Mouse (Mus musculus) cortical plate, adult 2 months (tissue): ENCODE data around the gene Ubtf. TPM values are rescaled to one million over a fixed set of nuclear protein-coding genes. Genes with fewer than 3 reads are reported as not detected.

ENCODE experiments used
- H3K27ac ChIP-seq: fragments of 200-500 bp; 2 replicates; pipeline ENCODE4 v1.5.1; 2012; ENCODE audit warnings: low read length, control low read depth, inconsistent platforms; ENCODE audit not compliant: insufficient read depth
- H3K4me1 ChIP-seq: fragments of 200-500 bp; 2 replicates; pipeline ENCODE4 v1.6.1; 2011; ENCODE audit warnings: low read length; ENCODE audit not compliant: control insufficient read depth, insufficient read depth
- H3K4me3 ChIP-seq: fragments of 200-500 bp; 2 replicates; pipeline ENCODE4 v1.5.1; 2011; ENCODE audit warnings: mild to moderate bottlenecking, low read length, control low read depth; ENCODE audit not compliant: insufficient read depth
- CTCF ChIP-seq: fragments of 200-500 bp; IDR thresholded peaks from 2 replicates; pipeline ENCODE4 v1.5.1; 2011; ENCODE audit warnings: mild to moderate bottlenecking, control low read depth, low read length; ENCODE audit not compliant: insufficient read depth; ENCODE audit errors: extremely low read depth
- POLR2A ChIP-seq: fragments of 200-500 bp; IDR thresholded peaks from 2 replicates; pipeline ENCODE4 v1.6.1; 2011; ENCODE audit warnings: mild to moderate bottlenecking, low read length, control low read depth; ENCODE audit not compliant: insufficient read depth; ENCODE audit errors: extremely low read depth
- polyA plus RNA-seq: library from polyadenylated mRNA; depleted of rRNA; stranded (reverse); fragments of >200 nt; gene quantifications from 2 replicates; pipeline ENCODE4 v1.2.3, GENCODE M21; 2012

Gene Ubtf
- polyA plus RNA-seq, 1 experiment, result 84.1 TPM

DNA sequence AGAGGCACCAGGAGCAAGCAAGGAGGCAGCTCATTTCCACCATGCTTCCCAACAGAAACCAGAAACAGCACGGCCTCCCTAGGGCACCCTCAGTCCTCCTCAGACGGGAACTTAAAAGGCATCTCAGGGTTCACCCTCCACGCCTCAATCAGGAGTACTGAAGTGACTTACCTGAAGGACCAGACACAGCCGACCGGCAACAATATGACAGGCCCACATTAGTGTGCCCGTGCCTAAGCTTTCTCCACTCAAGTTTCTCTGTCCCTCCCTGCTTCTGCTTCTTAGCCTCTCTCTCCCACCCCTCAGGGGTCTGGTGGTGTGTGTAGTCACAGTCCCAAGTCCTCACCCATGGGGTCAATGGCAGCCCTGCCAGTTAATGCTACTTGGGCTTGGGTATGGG, 7.0 kb downstream of the Ubtf start:
- H3K4me3 ChIP-seq, result no peak overlapping the region
- H3K27ac ChIP-seq, result no peak overlapping the region
- 0 out of 2 replicates have a peak, but pooled peaks cover 3% of the 10 kb centered on the region for H3K4me1 ChIP-seq
- TF ChIP-seq POLR2A, result no peak
- no peak for TF ChIP-seq CTCF

DNA sequence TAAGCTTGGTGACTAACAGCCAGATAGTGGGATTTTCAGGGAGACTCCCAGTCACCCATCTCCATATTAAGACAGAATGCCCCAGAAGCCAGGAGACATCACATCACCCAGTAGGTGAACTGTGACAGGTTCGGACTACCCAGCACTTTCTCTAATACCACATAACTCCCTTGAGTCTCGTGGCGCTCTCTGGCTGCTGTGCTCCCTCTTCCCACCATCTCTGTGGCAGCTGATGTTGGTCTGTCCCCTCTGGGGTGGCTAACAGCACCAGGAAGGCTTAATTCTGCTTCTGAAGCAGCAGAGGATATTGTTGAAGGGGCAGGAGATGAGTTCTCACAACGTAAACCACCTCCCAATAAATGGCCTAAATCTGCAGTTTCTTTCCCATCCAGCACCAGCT, 7.6 kb downstream of the Ubtf start:
- H3K4me3 ChIP-seq, result no peak overlapping the region
- no peak for TF ChIP-seq CTCF
- no peak for TF ChIP-seq POLR2A
- no peak overlapping the region for H3K27ac ChIP-seq
- H3K4me1 ChIP-seq, result 0 out of 2 replicates have a peak, but pooled peaks cover 3% of the 10 kb centered on the region

DNA sequence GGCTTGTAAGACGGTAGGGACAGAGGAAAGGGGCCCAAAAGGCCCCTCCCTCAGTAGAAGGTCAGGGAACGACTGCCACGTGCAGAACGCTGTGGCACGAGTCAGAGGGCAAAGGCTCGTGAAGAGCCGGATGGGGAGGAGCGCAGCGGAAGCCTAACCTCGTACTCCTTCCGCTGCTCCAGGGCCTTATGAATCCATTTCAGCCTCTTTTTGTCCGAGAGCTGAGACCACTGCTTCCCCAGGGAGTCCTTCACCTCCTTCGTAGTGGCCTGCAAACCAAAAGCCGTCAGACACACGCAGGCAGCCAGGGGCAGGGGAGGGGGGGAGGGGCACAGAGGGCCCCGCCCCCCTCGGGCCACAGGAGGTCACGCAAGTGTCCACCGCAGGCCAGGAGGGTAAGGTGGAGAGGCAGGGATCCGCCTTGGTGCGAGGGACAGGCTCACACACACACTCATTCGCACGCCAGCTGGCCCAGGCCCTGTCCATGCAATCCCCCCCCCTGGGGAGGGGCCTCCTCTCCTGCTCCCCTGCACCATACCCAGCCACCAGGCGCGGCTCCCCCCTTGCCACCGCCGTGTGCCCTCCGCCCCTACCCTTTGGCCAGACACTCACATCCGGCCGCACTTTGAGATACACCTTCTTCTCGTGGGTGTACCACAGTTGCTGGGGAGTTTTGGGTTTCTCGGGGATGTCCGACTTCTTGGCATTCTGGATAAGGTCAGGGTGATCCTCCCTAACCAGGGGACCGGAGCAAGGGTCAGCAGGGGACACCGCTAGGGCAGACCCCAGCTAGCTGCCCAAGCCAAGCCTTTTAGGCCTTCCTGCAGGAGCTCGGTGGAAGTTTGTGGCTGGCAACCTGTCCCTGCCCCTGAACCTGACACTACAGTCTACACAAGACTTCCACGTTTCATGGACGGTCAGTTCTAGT, 8.5 kb downstream of the Ubtf start:
- Histone ChIP-seq H3K27ac (no peak overlapping the region), H3K4me3 (no peak overlapping the region), H3K4me1 (0 out of 2 replicates have a peak, but pooled peaks cover 3% of the 10 kb centered on the region)
- no peak for TF ChIP-seq CTCF
- no peak for TF ChIP-seq POLR2A

DNA sequence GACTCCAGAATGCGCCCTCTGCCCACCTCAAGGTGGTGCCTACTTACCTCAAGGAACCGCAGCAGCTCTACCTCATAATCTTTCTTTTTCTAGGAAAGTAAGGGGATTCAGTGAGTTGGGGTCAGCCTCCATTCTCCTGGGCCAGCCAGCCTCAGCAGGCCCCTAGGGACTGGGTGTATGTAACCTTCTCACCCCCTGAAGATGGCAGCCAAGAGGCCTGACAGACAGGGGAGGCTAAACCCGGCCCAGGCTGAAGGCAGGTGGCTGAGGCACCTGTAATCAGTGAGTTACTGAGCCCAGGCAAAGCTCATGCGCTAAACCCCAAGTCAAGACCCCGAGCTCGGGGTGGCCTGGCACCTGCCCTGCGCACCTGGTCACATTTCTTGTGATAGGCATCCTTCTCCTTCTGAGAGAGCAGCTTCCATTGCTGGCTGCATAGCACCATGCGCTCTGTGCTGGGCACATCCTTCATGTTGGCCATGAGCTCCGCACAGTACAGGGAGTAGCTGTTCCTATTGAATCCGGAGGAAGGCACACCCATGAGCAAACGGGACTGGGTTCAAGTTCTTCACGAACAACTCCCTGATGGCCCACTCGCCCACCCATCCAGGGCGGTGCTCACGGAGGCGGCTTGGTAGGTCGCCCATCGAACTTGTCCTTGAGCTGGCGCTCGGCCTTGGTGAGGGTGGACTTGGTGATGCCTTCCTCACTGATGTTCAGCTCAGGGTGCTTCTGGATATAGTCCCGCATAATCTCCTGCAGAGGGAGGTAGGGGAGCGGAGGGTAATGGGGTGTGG, 9.5 kb downstream of the Ubtf start:
- Histone ChIP-seq H3K4me1 (0 out of 2 replicates have a peak, but pooled peaks cover 1% of the 10 kb centered on the region), H3K27ac (no peak overlapping the region), H3K4me3 (no peak overlapping the region)
- no peak for TF ChIP-seq CTCF
- no peak for TF ChIP-seq POLR2A

DNA sequence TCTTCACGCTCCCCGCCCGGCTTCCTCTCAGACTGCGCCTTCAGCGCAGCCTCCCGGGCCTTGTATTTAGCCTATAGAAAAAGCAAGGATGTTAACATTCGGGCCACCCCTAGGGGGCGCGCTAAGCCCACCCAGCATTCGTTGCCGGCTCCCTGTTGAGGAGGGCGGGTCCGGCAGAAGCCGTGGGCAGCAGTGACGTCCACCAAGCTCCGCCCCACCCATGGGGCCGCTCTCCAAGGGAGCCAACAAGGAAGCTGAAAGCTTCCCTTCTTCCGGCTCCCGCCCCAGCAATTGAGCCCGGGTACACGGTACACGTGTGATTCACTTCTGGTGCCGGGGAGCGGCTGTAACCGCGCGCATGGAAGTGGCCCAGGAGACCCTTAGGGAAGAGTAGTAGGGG, 10.6 kb downstream of the Ubtf start:
- Histone ChIP-seq H3K27ac (no peak overlapping the region), H3K4me3 (peak overlapping the region; percentile 6; the same call in 1 of the 2 replicates), H3K4me1 (0 out of 2 replicates have a peak, but pooled peaks cover 1% of the 10 kb centered on the region)
- 0 out of 2 replicates have a peak, but pooled peaks have one; percentile 42 for TF ChIP-seq POLR2A
- TF ChIP-seq CTCF, result peak; percentile 85

DNA sequence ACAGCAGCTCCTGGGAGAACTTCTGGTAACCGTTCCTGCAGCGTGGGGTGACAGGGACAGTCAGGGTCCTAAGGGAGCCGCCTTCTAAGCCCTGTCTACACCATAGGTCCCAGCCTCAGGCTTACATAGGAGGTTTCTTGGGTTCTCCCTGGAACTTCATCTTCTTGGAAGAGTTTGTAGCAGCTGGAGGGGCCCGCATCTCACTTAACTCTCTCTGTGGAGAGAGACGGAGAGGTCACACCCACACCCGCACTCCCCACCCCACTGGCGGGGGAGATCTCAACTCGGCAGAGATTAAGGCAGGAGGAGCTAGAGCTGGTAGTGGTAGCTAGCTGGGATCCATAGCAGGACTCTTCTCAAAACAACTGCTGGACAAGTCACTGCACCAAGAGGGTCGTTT, 11.4 kb downstream of the Ubtf start:
- Histone ChIP-seq H3K4me3 (no peak overlapping the region), H3K27ac (no peak overlapping the region), H3K4me1 (0 out of 2 replicates have a peak, but pooled peaks cover 1% of the 10 kb centered on the region)
- TF ChIP-seq CTCF, result no peak
- TF ChIP-seq POLR2A, result no peak

DNA sequence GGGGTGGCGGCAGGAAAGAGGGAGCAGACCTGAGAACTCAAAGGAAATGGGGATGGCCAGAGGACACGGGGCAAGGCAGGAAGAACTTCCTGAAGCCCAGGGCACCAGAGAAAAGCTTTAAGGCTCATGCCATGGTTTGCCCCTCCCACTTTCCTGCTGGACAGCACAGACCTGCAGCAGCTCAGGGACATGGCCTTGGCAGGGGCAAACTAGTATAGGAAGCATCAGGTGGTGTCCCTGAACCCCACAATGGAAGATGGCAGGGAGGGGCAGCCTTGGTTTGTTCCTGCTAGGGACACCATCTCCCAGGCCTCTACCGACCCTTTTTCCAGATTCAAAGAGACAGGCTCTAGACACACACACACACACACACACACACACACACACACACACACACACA, 14.2 kb downstream of the Ubtf start:
- Histone ChIP-seq H3K27ac (no peak overlapping the region), H3K4me1 (0 out of 2 replicates have a peak, but pooled peaks cover 1% of the 10 kb centered on the region), H3K4me3 (no peak overlapping the region)
- TF ChIP-seq CTCF, result no peak
- no peak for TF ChIP-seq POLR2A

DNA sequence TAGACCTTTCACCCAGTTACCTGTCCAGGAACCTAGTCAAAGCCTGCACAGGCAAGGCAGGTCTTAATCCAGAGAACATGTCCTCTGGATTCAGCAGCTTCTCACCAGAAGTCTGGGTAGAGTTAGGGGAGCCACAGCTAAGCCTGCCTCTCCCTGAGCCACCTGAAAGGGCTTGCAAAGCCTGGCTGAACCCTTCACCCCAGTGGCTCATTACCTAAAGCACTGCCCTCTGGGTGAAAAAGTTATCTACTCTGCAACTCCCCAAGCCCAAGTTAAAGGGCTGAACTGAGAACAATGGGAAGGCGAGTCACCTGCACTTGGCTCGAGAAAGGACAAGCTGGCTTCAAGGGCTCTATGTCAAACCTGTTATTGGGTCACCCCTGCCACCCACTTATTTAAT, 15.4 kb downstream of the Ubtf start:
- no peak for TF ChIP-seq POLR2A
- TF ChIP-seq CTCF, result no peak
- no peak overlapping the region for H3K4me3 ChIP-seq
- H3K4me1 ChIP-seq, result no peaks in the 10 kb centered on the region
- no peak overlapping the region for H3K27ac ChIP-seq

DNA sequence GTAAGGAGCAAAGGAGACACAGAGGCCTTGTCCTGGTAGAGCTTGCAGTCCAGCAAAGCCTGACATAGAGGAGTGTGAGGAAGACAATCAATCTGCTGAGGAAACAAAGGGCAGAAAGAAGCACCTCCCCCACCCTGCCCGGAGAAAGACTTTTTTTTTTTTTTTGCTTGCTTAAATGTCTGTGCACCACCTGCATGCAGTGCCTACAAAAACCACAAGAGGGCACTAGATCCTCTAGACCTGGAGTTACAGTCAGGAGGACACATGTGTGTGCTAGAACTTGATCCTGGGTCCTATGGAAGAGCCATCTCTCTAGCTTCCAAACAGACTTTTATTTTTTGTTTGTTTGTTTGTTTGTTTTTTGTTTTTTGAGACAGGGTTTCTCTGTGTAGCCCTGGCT, 19.7 kb downstream of the Ubtf start:
- peak; percentile 48; the same call in 1 of the 2 replicates for TF ChIP-seq CTCF
- TF ChIP-seq POLR2A, result no peak
- no peak overlapping the region for H3K4me3 ChIP-seq
- H3K27ac ChIP-seq, result no peak overlapping the region

More for the DNA sequence above, 19.7 kb downstream of the Ubtf start:
- no peaks in the 10 kb centered on the region for H3K4me1 ChIP-seq
